Mouse (Mus musculus): ENCODE data around the gene Treml1.
A peak's percentile ranks its signal among the peaks of the same experiment; 100 is the strongest.

GRCm38 (mm10) chr17:48321279-48321678 lies 38.4 kb upstream of the Treml1 start:
- peak; percentile 82 to 84 for TF ChIP-seq EP300 (IDR thresholded peaks at IDR 0.05; ENCODE audit: low read depth in 1 of 2, low read length in 2 of 2)
- TF ChIP-seq E2F4 (IDR thresholded peaks at IDR 0.05; ENCODE audit: borderline replicate concordance, low read depth, low read length) = no peak
- TF ChIP-seq ZNF384 (IDR thresholded peaks at IDR 0.05; ENCODE audit: low read depth, low read length) = peak; percentile 67
- TF ChIP-seq UBTF (IDR thresholded peaks at IDR 0.05; ENCODE audit: borderline replicate concordance, insufficient read depth, low read depth, low read length) = no peak
- TF ChIP-seq MAFK (IDR thresholded peaks at IDR 0.05; ENCODE audit: borderline replicate concordance, low read depth, low read length) = no peak
- TF ChIP-seq CTCF (IDR thresholded peaks at IDR 0.05 in 2 of 3, conservative IDR thresholded peaks at IDR 0.05 in 1 of 3; ENCODE audit: control insufficient read depth in 1 of 3, insufficient read depth in 1 of 3, low read depth in 2 of 3, low read length in 3 of 3, poor library complexity in 1 of 3, severe bottlenecking in 1 of 3) = no peak
- peak; percentile 73 for TF ChIP-seq ETS1 (IDR thresholded peaks at IDR 0.05; ENCODE audit: low read depth, low read length)
- peak; percentile 91 for TF ChIP-seq TCF12 (IDR thresholded peaks at IDR 0.05; ENCODE audit: low read depth, low read length)
- 0 out of 2 replicates have a peak, but pooled peaks have one; percentile 57 for TF ChIP-seq RCOR1 (IDR thresholded peaks at IDR 0.05; ENCODE audit: low read depth, low read length)
- no peak for TF ChIP-seq MYC (IDR thresholded peaks at IDR 0.05; ENCODE audit: low read depth, low read length)

Data from MEL (cell line).